Mouse (Mus musculus): Measurements from ENCODE around the gene Adprhl1. TPM values are rescaled to one million over a fixed set of nuclear protein-coding genes. Genes with fewer than 3 reads are reported as not detected.
A peak's percentile ranks its signal among the peaks of the same experiment; 100 is the strongest.

Gene Adprhl1
- total and polyA plus RNA-seq, 2 experiments from 2014 or later = 252 to 337 TPM

DNA sequence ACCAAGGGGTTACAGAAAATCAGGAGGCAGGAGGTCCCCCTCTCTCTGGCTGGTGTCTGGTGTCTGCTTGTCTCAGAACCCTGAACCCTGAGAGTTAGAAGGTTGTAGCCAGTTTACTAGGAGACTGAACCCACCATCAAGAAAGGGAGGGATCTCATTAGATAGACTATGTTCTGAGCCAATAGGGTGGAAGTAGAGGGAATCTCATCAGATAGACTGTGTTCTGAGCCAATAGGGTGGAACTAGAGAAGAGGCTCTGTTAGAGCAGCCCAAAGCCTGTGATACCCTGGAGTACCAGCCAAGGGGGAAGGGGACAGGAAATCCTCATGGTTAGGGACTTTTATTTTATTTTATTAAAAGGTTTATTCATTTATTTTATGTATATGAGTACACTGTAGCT lies 36.0 kb downstream of the Adprhl1 start:
- H3K27me3 ChIP-seq (ENCODE audit: control insufficient read depth, insufficient read depth, low read length) = no peaks in the 10 kb centered on the region
- TF ChIP-seq CTCF (IDR thresholded peaks at IDR 0.05; ENCODE audit: low read depth) (no peak), EP300 (IDR thresholded peaks at IDR 0.05; ENCODE audit: low read depth) (no peak)
- no peak for DNase-seq (ENCODE audit: low spot score)
- no peak overlapping the region for H3K4me3 ChIP-seq (ENCODE audit: low read depth, low read length)
- peaks cover 15% of the 10 kb centered on the region; the same call in 1 of the 2 replicates for H3K4me1 ChIP-seq (ENCODE audit: control insufficient read depth, insufficient read depth)
- H3K9ac ChIP-seq (replicated peaks; ENCODE audit: low read depth, low read length) = no peak overlapping the region
- H3K9me3 ChIP-seq (replicated peaks; ENCODE audit: control insufficient read depth, low read length) = no peaks in the 10 kb centered on the region
- peaks cover 18% of the 10 kb centered on the region for H3K36me3 ChIP-seq (replicated peaks; ENCODE audit: control insufficient read depth, insufficient read depth, low read length)
- no peak for ATAC-seq (ENCODE audit: insufficient read depth, low read depth)
- H3K27ac ChIP-seq (ENCODE audit: low read depth) = no peak overlapping the region
- H3K4me2 ChIP-seq (ENCODE audit: low read depth, low read length) = no peak overlapping the region

DNA sequence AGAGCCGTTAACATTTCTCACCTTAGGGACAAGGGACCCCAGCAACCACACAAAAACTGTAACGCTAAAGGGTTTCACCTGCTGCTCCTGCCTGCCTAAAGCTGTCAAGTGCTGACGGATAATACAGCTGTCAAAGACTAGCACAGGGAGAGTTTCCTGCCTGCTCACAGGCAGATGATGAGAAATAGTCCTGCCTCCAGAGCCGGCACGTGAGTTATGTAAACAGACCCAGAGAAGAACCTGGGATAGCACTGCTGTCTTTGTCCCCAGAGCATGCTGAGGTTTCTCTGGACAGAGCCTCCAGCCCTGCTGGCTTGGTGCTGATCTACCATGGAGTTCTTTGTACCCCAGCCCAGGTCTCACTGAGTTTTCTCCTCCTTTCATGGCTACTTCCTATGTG lies 36.9 kb downstream of the Adprhl1 start:
- WGBS = 34% methylated on average over 5 of the region's 5 CpGs
- peaks cover 16% of the 10 kb centered on the region; the same call in 1 of the 2 replicates for H3K4me1 ChIP-seq (ENCODE audit: control insufficient read depth, insufficient read depth)
- TF ChIP-seq EP300 (IDR thresholded peaks at IDR 0.05; ENCODE audit: low read depth) (no peak), CTCF (IDR thresholded peaks at IDR 0.05; ENCODE audit: low read depth) (no peak)
- no peak overlapping the region for H3K27ac ChIP-seq (ENCODE audit: low read depth)
- no peaks in the 10 kb centered on the region for H3K27me3 ChIP-seq (ENCODE audit: control insufficient read depth, insufficient read depth, low read length)
- no peak overlapping the region for H3K4me3 ChIP-seq (ENCODE audit: low read depth, low read length)
- ATAC-seq (ENCODE audit: insufficient read depth, low read depth) = no peak
- no peak overlapping the region for H3K4me2 ChIP-seq (ENCODE audit: low read depth, low read length)
- no peaks in the 10 kb centered on the region for H3K9me3 ChIP-seq (replicated peaks; ENCODE audit: control insufficient read depth, low read length)
- DNase-seq (ENCODE audit: low spot score) = no peak
- no peak overlapping the region for H3K9ac ChIP-seq (replicated peaks; ENCODE audit: low read depth, low read length)
- peaks cover 10% of the 10 kb centered on the region for H3K36me3 ChIP-seq (replicated peaks; ENCODE audit: control insufficient read depth, insufficient read depth, low read length)

DNA sequence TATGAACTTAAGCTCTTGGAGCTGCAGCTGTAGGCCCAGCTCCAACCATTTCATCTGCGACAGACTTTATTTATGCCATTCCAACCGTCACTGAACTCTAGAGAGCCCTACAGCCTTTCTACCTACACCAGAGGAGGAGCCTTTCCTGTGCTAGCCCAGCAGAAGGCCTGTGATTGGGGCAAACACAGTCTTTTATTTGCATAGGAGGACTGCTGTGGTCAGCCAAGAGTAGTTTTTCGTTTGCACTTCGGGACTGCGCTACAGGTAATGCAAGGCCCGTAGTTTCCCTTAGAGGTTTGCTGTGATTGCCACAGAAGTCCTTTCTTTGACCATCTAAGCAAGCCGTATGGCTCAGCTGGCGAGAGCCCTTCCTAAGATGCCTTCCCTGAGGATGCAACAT lies 37.6 kb downstream of the Adprhl1 start:
- WGBS = 64% methylated on average over 8 of the region's 8 CpGs
- ATAC-seq (ENCODE audit: insufficient read depth, low read depth) (no peak), DNase-seq (ENCODE audit: low spot score) (no peak)
- no peak overlapping the region for H3K4me2 ChIP-seq (ENCODE audit: low read depth, low read length)
- H3K4me1 ChIP-seq (ENCODE audit: control insufficient read depth, insufficient read depth) = peaks cover 16% of the 10 kb centered on the region; the same call in 1 of the 2 replicates
- no peak overlapping the region for H3K4me3 ChIP-seq (ENCODE audit: low read depth, low read length)
- H3K9me3 ChIP-seq (replicated peaks; ENCODE audit: control insufficient read depth, low read length) = no peaks in the 10 kb centered on the region
- peak overlapping the region; percentile 38; the same call in 1 of the 2 replicates for H3K27ac ChIP-seq (ENCODE audit: low read depth)
- no peak for TF ChIP-seq EP300 (IDR thresholded peaks at IDR 0.05; ENCODE audit: low read depth)
- TF ChIP-seq CTCF (IDR thresholded peaks at IDR 0.05; ENCODE audit: low read depth) = no peak
- H3K27me3 ChIP-seq (ENCODE audit: control insufficient read depth, insufficient read depth, low read length) = no peaks in the 10 kb centered on the region
- no peak overlapping the region; the same call in 1 of the 2 replicates for H3K9ac ChIP-seq (replicated peaks; ENCODE audit: low read depth, low read length)
- peaks cover 3% of the 10 kb centered on the region for H3K36me3 ChIP-seq (replicated peaks; ENCODE audit: control insufficient read depth, insufficient read depth, low read length)

DNA sequence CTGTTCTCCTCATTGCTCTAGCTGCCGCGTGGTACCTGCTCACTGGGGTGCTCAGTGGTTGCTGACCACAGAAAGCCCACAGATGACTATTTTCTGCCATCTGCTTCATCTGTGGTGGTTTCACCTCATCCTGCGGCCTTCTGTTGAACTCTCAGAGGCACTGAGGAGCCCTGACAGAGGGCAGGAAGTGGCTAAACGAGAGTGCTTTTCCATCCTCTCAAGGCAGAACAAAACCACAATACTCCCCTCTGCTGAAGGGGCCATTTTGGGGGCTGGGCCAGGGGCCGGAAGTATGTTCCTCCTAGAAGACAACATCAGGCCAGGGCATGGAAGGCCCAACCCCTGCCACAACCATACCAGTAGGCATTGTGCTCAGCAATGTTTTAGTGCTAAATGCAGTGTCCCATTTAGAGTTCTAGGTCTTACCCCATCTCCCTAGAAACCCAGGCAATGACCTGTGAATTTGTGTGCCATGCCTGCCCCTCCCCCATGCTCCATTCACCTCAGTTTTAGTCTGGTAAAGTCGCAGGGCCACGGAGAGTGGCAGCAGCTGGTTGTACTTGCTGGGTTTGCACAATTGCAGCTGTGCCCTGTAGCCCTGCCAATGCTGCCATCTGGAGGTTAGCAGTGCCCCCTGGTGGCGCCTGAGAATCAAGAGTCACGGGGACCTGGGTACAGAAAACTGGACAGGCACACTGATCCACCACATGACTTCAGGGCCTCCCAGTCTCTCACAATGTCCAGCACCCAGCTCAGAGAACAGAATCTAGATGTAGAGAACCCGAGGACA lies 40.3 kb downstream of the Adprhl1 start:
- TF ChIP-seq EP300 (IDR thresholded peaks at IDR 0.05; ENCODE audit: low read depth) (no peak), CTCF (IDR thresholded peaks at IDR 0.05; ENCODE audit: low read depth) (peak; percentile 89)
- Histone ChIP-seq H3K9ac (replicated peaks; ENCODE audit: low read depth, low read length) (no peak overlapping the region), H3K36me3 (replicated peaks; ENCODE audit: control insufficient read depth, insufficient read depth, low read length) (no peaks in the 10 kb centered on the region), H3K4me3 (ENCODE audit: low read depth, low read length) (no peak overlapping the region), H3K9me3 (replicated peaks; ENCODE audit: control insufficient read depth, low read length) (no peaks in the 10 kb centered on the region), H3K27ac (ENCODE audit: low read depth) (peak overlapping the region; percentile 73), H3K27me3 (ENCODE audit: control insufficient read depth, insufficient read depth, low read length) (no peaks in the 10 kb centered on the region), H3K4me2 (ENCODE audit: low read depth, low read length) (no peak overlapping the region), H3K4me1 (ENCODE audit: control insufficient read depth, insufficient read depth) (peaks cover 27% of the 10 kb centered on the region)
- peak; percentile 83 for DNase-seq (ENCODE audit: low spot score)
- ATAC-seq (ENCODE audit: insufficient read depth, low read depth) = peak; percentile 61
- WGBS = 20% methylated on average over 10 of the region's 10 CpGs

DNA sequence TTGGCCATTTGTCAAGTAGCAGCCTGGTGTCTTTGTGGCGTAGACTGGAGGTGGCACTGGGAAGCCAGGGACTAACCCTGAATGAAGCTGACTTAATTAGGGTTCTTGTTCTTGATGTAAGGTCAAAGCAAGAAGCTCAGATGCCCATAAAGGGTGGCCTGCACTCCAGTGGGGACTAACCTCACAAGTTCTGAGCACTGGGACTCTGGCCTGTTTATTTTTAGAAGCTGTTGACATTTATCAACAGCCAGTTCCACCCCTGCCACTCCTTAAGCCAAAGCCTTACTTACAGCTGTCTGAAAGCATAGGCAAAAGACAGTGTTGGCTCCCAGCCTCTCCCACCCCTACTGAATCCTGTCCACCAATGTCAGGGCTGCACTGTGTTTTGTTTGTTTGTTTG lies 44.2 kb downstream of the Adprhl1 start:
- peak overlapping the region; percentile 93 for H3K27ac ChIP-seq (ENCODE audit: low read depth)
- TF ChIP-seq CTCF (IDR thresholded peaks at IDR 0.05; ENCODE audit: low read depth) (no peak), EP300 (IDR thresholded peaks at IDR 0.05; ENCODE audit: low read depth) (peak; percentile 56; the same call in 1 of the 2 replicates)
- no peaks in the 10 kb centered on the region for H3K36me3 ChIP-seq (replicated peaks; ENCODE audit: control insufficient read depth, insufficient read depth, low read length)
- ATAC-seq (ENCODE audit: insufficient read depth, low read depth) = peak; percentile 80
- H3K4me3 ChIP-seq (ENCODE audit: low read depth, low read length) = no peak overlapping the region
- H3K9ac ChIP-seq (replicated peaks; ENCODE audit: low read depth, low read length) = no peak overlapping the region
- no peaks in the 10 kb centered on the region for H3K9me3 ChIP-seq (replicated peaks; ENCODE audit: control insufficient read depth, low read length)
- no peak overlapping the region for H3K4me2 ChIP-seq (ENCODE audit: low read depth, low read length)
- H3K27me3 ChIP-seq (ENCODE audit: control insufficient read depth, insufficient read depth, low read length) = no peaks in the 10 kb centered on the region
- WGBS = 41% methylated on average over 1 of the region's 1 CpGs
- H3K4me1 ChIP-seq (ENCODE audit: control insufficient read depth, insufficient read depth) = peaks cover 20% of the 10 kb centered on the region
- DNase-seq (ENCODE audit: low spot score) = peak; percentile 86
